Mouse (Mus musculus): Measurements from ENCODE around the gene P3h2. TPM values are rescaled to one million over a fixed set of nuclear protein-coding genes. Genes with fewer than 3 reads are reported as not detected.
A peak's percentile ranks its signal among the peaks of the same experiment; 100 is the strongest.

The P3h2 gene
- 1.4 and 1.8 TPM in 2 replicates for polyA plus RNA-seq (2015; fragmentation: Nextera tagmentation; extraction: Ambion mirVana)

GRCm38 (mm10) chr16:26105115-26105974 is at the start of gene P3h2:
P3h2 (minus strand) TSS chr16:26105784.
- Histone ChIP-seq H3K27me3 (replicated peaks; ENCODE audit: control insufficient read depth, insufficient read depth, low read length) (peaks cover 4% of the 10 kb centered on the region; the same call in 1 of the 2 replicates), H3K9ac (ENCODE audit: low read depth, low read length) (peak within 1 kb of the TSS; percentile 55), H3K27ac (ENCODE audit: low read depth, low read length) (peak within 1 kb of the TSS; percentile 60), H3K4me2 (replicated peaks; ENCODE audit: low read depth) (peak within 1 kb of the TSS; percentile 84), H3K9me3 (ENCODE audit: control insufficient read depth) (no peaks in the 10 kb centered on the region), H3K4me1 (replicated peaks; ENCODE audit: control insufficient read depth, insufficient read depth, low read length) (no peaks in the 10 kb centered on the region), H3K4me3 (ENCODE audit: low read depth, low read length) (peak within 1 kb of the TSS; percentile 66), H3K36me3 (ENCODE audit: control insufficient read depth, insufficient read depth) (no peaks in the 10 kb centered on the region)
- TF ChIP-seq CTCF (IDR thresholded peaks at IDR 0.05; ENCODE audit: low read depth): peak; percentile 49
- peak; percentile 82 for ATAC-seq
- WGBS: under 1% methylated on average over 83 of the region's 101 CpGs

- no peaks in the 10 kb centered on the region for H3K9me3 ChIP-seq (ENCODE audit: control insufficient read depth)
- H3K4me3 ChIP-seq (ENCODE audit: low read depth, low read length): no peak overlapping the region
- no peak for ATAC-seq
- H3K27me3 ChIP-seq (replicated peaks; ENCODE audit: control insufficient read depth, insufficient read depth, low read length): no peaks in the 10 kb centered on the region
- H3K4me2 ChIP-seq (replicated peaks; ENCODE audit: low read depth): no peak overlapping the region
- no peak for TF ChIP-seq CTCF (IDR thresholded peaks at IDR 0.05; ENCODE audit: low read depth)
- no peak overlapping the region for H3K27ac ChIP-seq (ENCODE audit: low read depth, low read length)
- no peaks in the 10 kb centered on the region for H3K36me3 ChIP-seq (ENCODE audit: control insufficient read depth, insufficient read depth)
- no peak overlapping the region for H3K9ac ChIP-seq (ENCODE audit: low read depth, low read length)
- no peaks in the 10 kb centered on the region for H3K4me1 ChIP-seq (replicated peaks; ENCODE audit: control insufficient read depth, insufficient read depth, low read length)
- WGBS: 86% methylated on average over 2 of the region's 2 CpGs
Measured at GRCm38 (mm10) chr16:26152258-26152657, 46.7 kb upstream of the P3h2 start.

DNA sequence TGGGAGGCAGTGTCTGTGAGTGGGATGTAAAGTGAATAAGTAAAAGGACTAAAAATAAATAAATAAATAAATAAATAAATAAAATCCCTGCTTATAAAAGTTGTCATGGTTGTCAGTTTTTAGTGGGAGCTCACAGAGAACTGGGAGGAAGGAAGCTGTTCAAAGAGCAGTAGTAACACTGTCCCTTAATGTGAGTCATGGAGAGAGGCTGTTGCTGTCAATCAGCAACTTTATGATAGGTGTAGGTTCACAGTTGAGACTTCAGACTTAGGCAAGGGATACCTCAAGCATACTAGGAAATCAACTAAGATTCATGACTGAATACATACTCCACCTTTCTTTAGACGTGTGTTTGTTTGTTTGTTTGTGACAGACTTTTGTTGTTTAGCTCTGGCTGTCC is 45.4 kb upstream of the P3h2 start:
- no peak for ATAC-seq
- H3K27me3 ChIP-seq (replicated peaks; ENCODE audit: control insufficient read depth, insufficient read depth, low read length): no peaks in the 10 kb centered on the region
- no peaks in the 10 kb centered on the region for H3K9me3 ChIP-seq (ENCODE audit: control insufficient read depth)
- no peak overlapping the region for H3K27ac ChIP-seq (ENCODE audit: low read depth, low read length)
- H3K4me3 ChIP-seq (ENCODE audit: low read depth, low read length): no peak overlapping the region
- TF ChIP-seq CTCF (IDR thresholded peaks at IDR 0.05; ENCODE audit: low read depth): no peak
- WGBS: 72% methylated on average over 1 of the region's 1 CpGs
- no peaks in the 10 kb centered on the region for H3K36me3 ChIP-seq (ENCODE audit: control insufficient read depth, insufficient read depth)
- H3K4me2 ChIP-seq (replicated peaks; ENCODE audit: low read depth): no peak overlapping the region
- H3K4me1 ChIP-seq (replicated peaks; ENCODE audit: control insufficient read depth, insufficient read depth, low read length): no peaks in the 10 kb centered on the region
- H3K9ac ChIP-seq (ENCODE audit: low read depth, low read length): no peak overlapping the region

DNA sequence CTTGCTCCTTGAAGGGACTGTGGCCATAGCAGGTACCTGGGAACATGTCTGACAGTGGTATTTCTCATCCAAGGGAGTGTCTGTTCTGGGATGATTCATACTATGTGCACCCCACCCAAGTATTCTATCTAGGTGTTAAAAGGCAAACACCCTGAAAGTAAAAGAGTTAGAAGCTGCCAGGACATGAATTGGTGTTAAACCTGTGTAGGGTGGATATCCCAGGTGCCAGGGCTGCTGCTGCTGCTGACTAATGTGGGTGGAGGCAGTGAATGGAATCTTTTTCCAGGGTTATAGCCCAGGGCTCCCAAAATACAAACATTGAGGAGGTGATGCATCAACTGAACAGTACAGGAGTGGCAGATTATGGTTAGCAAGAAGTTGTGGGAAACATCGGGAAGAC is 41.3 kb upstream of the P3h2 start:
- 86% methylated on average over 1 of the region's 1 CpGs for WGBS
- Histone ChIP-seq H3K27me3 (replicated peaks; ENCODE audit: control insufficient read depth, insufficient read depth, low read length) (no peaks in the 10 kb centered on the region), H3K4me3 (ENCODE audit: low read depth, low read length) (no peak overlapping the region), H3K27ac (ENCODE audit: low read depth, low read length) (no peak overlapping the region), H3K9ac (ENCODE audit: low read depth, low read length) (no peak overlapping the region), H3K36me3 (ENCODE audit: control insufficient read depth, insufficient read depth) (no peaks in the 10 kb centered on the region), H3K4me2 (replicated peaks; ENCODE audit: low read depth) (no peak overlapping the region), H3K4me1 (replicated peaks; ENCODE audit: control insufficient read depth, insufficient read depth, low read length) (no peaks in the 10 kb centered on the region), H3K9me3 (ENCODE audit: control insufficient read depth) (no peaks in the 10 kb centered on the region)
- TF ChIP-seq CTCF (IDR thresholded peaks at IDR 0.05; ENCODE audit: low read depth): no peak
- ATAC-seq: no peak

DNA sequence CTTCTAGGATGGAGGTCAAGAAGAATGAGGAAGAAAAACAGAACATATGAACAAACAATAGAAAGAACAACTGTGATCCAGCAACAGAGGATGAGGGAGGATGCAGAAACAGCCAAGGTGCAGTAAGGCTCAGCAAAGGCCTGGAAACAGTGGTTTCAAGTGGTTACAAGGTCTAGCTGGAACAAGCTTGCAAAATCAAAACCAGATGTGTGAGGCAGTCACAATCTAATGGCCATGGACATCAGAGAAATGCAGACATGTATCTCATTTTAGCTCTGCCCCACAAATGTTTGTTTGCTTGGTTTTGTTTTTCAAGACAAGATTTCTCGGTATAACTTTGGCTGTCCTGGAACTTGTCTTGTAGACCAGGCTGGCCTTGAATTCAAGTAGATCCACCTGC is 25.5 kb upstream of the P3h2 start:
- 90% methylated on average over 1 of the region's 1 CpGs for WGBS
- Histone ChIP-seq H3K9ac (ENCODE audit: low read depth, low read length) (no peak overlapping the region), H3K4me1 (replicated peaks; ENCODE audit: control insufficient read depth, insufficient read depth, low read length) (no peaks in the 10 kb centered on the region), H3K36me3 (ENCODE audit: control insufficient read depth, insufficient read depth) (no peaks in the 10 kb centered on the region), H3K4me2 (replicated peaks; ENCODE audit: low read depth) (no peak overlapping the region), H3K9me3 (ENCODE audit: control insufficient read depth) (no peaks in the 10 kb centered on the region), H3K27me3 (replicated peaks; ENCODE audit: control insufficient read depth, insufficient read depth, low read length) (no peaks in the 10 kb centered on the region), H3K4me3 (ENCODE audit: low read depth, low read length) (no peak overlapping the region), H3K27ac (ENCODE audit: low read depth, low read length) (no peak overlapping the region)
- no peak for ATAC-seq
- no peak for TF ChIP-seq CTCF (IDR thresholded peaks at IDR 0.05; ENCODE audit: low read depth)

DNA sequence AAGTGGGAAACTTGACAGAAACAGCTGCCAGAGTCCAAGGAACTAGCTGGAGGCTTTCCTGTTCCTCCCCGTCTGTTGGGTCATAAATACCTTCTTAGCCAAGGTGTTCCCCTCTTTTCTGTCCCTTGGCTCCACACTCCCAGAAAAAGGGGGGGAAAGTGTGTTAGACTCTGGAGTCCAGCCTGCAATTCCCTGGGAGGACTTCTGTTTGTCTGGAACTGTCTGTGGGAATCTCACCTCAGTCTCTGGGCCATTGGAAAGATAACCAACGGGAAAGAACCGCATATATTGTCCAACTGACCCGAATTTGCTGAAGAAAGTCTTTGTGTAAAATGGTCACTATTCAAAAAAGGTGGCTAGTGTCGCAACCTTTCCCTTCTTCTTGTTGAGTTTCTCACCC is 1.0 kb upstream of the P3h2 start:
- peaks cover 4% of the 10 kb centered on the region; the same call in 1 of the 2 replicates for H3K27me3 ChIP-seq (replicated peaks; ENCODE audit: control insufficient read depth, insufficient read depth, low read length)
- no peaks in the 10 kb centered on the region for H3K4me1 ChIP-seq (replicated peaks; ENCODE audit: control insufficient read depth, insufficient read depth, low read length)
- H3K9me3 ChIP-seq (ENCODE audit: control insufficient read depth): no peaks in the 10 kb centered on the region
- no peak for ATAC-seq
- TF ChIP-seq CTCF (IDR thresholded peaks at IDR 0.05; ENCODE audit: low read depth): no peak
- H3K27ac ChIP-seq (ENCODE audit: low read depth, low read length): no peak overlapping the region
- no peak overlapping the region for H3K9ac ChIP-seq (ENCODE audit: low read depth, low read length)
- no peaks in the 10 kb centered on the region for H3K36me3 ChIP-seq (ENCODE audit: control insufficient read depth, insufficient read depth)
- 62% methylated on average over 5 of the region's 5 CpGs for WGBS
- H3K4me2 ChIP-seq (replicated peaks; ENCODE audit: low read depth): no peak overlapping the region
- no peak overlapping the region for H3K4me3 ChIP-seq (ENCODE audit: low read depth, low read length)

Measured in intestine, postnatal 0 days (tissue).